Mouse (Mus musculus): ENCODE measurements at regions not wholly inside any gene's neighbourhood (a gene's known extent, or its start where the extent isn't known, plus 50 kb on each side); places are given as distances from the start of the nearest gene placed in this dataset.

- no peak for DNase-seq (ENCODE audit: low spot score)
Measured at GRCm38 (mm10) chr9:100252409-100252808, 234.2 kb downstream of the Il20rb start.
